Mouse (Mus musculus): ENCODE results near the gene Acadvl. TPM values are rescaled to one million over a fixed set of nuclear protein-coding genes. Genes with fewer than 3 reads are reported as not detected.

The Acadvl gene
- polyA plus RNA-seq, 1 experiment from 2014 or later = 95.5 TPM

GRCm38 (mm10) chr11:70002471-70002870, 12.7 kb downstream of the Acadvl start:
- no peak for DNase-seq (ENCODE audit: low spot score)
- Histone ChIP-seq H3K27me3 (replicated peaks; ENCODE audit: control insufficient read depth, insufficient read depth, low read length) (no peaks in the 10 kb centered on the region), H3K36me3 (ENCODE audit: control insufficient read depth, insufficient read depth, low read length) (peaks cover 57% of the 10 kb centered on the region), H3K4me2 (ENCODE audit: low read depth, low read length) (peak overlapping the region; percentile 94), H3K27ac (replicated peaks; ENCODE audit: low read depth, low read length) (no peak overlapping the region), H3K4me1 (ENCODE audit: control insufficient read depth, insufficient read depth, low read length) (peaks cover 19% of the 10 kb centered on the region), H3K4me3 (ENCODE audit: low read depth, low read length) (peak overlapping the region; percentile 74), H3K9me3 (ENCODE audit: control insufficient read depth, low read length) (no peaks in the 10 kb centered on the region), H3K9ac (ENCODE audit: low read depth, low read length) (peak overlapping the region; percentile 28; the same call in 1 of the 2 replicates)
- WGBS = 80% methylated on average over 2 of the region's 2 CpGs
- ATAC-seq (ENCODE audit: low read depth) = no peak

DNA sequence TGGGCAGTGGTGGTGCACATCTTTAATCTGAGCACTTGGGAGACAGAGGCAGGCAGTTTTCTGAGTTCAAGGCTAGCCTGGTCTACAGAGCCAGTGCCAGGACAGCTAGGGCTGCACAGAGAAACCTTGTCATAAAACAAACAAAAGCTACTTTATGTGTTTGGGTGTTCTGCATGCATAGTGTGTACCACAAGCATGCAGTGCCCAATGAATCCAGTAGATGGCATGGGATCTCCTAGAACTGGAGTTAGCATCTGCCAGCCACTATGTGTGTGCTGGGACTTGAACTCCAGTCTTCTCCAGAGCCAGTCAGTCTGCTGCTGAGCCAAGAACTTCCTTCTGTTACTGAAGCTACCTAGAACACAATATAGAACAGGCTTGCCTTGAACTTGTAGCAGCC, 13.3 kb downstream of the Acadvl start:
- Histone ChIP-seq H3K4me2 (ENCODE audit: low read depth, low read length) (peak overlapping the region; percentile 94), H3K9me3 (ENCODE audit: control insufficient read depth, low read length) (no peaks in the 10 kb centered on the region), H3K4me1 (ENCODE audit: control insufficient read depth, insufficient read depth, low read length) (peaks cover 19% of the 10 kb centered on the region), H3K27ac (replicated peaks; ENCODE audit: low read depth, low read length) (no peak overlapping the region), H3K27me3 (replicated peaks; ENCODE audit: control insufficient read depth, insufficient read depth, low read length) (no peaks in the 10 kb centered on the region), H3K9ac (ENCODE audit: low read depth, low read length) (peak overlapping the region; percentile 82; the same call in 1 of the 2 replicates), H3K4me3 (ENCODE audit: low read depth, low read length) (peak overlapping the region; percentile 74), H3K36me3 (ENCODE audit: control insufficient read depth, insufficient read depth, low read length) (peaks cover 51% of the 10 kb centered on the region)
- DNase-seq (ENCODE audit: low spot score) (peak; percentile 39), ATAC-seq (ENCODE audit: low read depth) (no peak)

DNA sequence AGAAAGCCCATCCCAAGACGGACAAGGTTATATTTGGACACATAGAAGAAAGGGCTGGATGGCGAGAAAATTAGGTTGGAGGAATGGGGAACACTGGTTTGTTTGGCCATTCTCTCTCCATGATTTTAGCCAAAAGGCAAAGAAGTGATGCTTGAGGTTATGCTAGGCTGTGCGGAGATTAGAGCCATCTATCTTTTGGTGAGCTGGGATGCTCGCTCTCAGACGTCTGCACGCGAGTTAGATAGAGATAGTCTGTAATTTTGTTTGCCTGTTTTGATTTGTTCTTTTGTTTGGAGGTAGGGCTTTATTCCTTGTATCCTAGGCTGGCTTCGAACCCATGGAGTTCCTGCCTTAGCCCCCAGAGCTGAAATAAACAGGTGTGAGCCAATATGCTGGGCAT, 14.1 kb downstream of the Acadvl start:
- Histone ChIP-seq H3K27ac (replicated peaks; ENCODE audit: low read depth, low read length) (peak overlapping the region; percentile 95), H3K4me1 (ENCODE audit: control insufficient read depth, insufficient read depth, low read length) (peaks cover 19% of the 10 kb centered on the region), H3K4me2 (ENCODE audit: low read depth, low read length) (peak overlapping the region; percentile 94), H3K4me3 (ENCODE audit: low read depth, low read length) (peak overlapping the region; percentile 74), H3K36me3 (ENCODE audit: control insufficient read depth, insufficient read depth, low read length) (peaks cover 44% of the 10 kb centered on the region), H3K9ac (ENCODE audit: low read depth, low read length) (peak overlapping the region; percentile 82), H3K9me3 (ENCODE audit: control insufficient read depth, low read length) (no peaks in the 10 kb centered on the region), H3K27me3 (replicated peaks; ENCODE audit: control insufficient read depth, insufficient read depth, low read length) (no peaks in the 10 kb centered on the region)
- ATAC-seq (ENCODE audit: low read depth) = no peak
- DNase-seq (ENCODE audit: low spot score) = no peak
- 10% methylated on average over 8 of the region's 8 CpGs for WGBS

DNA sequence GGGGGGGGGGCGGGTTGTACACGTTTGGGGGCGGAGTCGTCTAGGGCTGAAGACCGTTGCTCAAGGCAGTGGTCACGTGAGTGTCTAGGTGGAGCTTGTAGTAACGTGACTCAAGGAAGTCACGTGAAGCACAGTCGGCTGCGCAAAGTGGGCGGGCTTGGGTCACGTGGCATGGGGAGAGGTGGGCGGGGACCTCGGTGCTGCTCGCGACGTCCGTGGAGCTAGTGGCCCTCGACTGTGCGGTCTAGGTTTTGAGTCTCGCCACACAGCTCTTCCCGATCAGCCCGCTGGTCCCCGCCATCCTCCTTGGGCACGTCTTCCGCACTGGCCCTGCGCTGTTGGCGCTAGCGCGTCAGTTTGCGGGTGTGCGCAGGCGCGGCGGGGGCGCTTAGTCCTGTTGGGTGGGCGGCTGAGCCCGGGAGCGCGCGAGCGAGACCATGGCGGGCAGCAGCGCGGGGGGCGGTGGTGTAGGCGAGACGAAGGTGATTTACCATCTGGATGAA, 14.8 kb downstream of the Acadvl start, which contains the start of gene Dvl2:
Gene Dvl2 (plus strand): TSS at position 200 of the 503 bp plus-strand sequence.
- Histone ChIP-seq H3K9ac (ENCODE audit: low read depth, low read length) (peak within 1 kb of the TSS; percentile 82), H3K9me3 (ENCODE audit: control insufficient read depth, low read length) (no peaks in the 10 kb centered on the region), H3K36me3 (ENCODE audit: control insufficient read depth, insufficient read depth, low read length) (peaks cover 36% of the 10 kb centered on the region), H3K4me1 (ENCODE audit: control insufficient read depth, insufficient read depth, low read length) (peaks cover 19% of the 10 kb centered on the region), H3K4me3 (ENCODE audit: low read depth, low read length) (peak within 1 kb of the TSS; percentile 74), H3K4me2 (ENCODE audit: low read depth, low read length) (peak within 1 kb of the TSS; percentile 94), H3K27me3 (replicated peaks; ENCODE audit: control insufficient read depth, insufficient read depth, low read length) (no peaks in the 10 kb centered on the region), H3K27ac (replicated peaks; ENCODE audit: low read depth, low read length) (peak within 1 kb of the TSS; percentile 95)
- DNase-seq (ENCODE audit: low spot score) (peak; percentile 99), ATAC-seq (ENCODE audit: low read depth) (peak; percentile 50)
- WGBS = 1% methylated on average over 34 of the region's 48 CpGs

GRCm38 (mm10) chr11:69999666-70000065, 15.5 kb downstream of the Acadvl start:
- no peak for DNase-seq (ENCODE audit: low spot score)
- H3K4me3 ChIP-seq (ENCODE audit: low read depth, low read length) = peak overlapping the region; percentile 74
- 82% methylated on average over 8 of the region's 8 CpGs for WGBS
- no peak overlapping the region for H3K9ac ChIP-seq (ENCODE audit: low read depth, low read length)
- H3K27me3 ChIP-seq (replicated peaks; ENCODE audit: control insufficient read depth, insufficient read depth, low read length) = no peaks in the 10 kb centered on the region
- H3K4me2 ChIP-seq (ENCODE audit: low read depth, low read length) = peak overlapping the region; percentile 94; the same call in 1 of the 2 replicates
- peak overlapping the region; percentile 72 for H3K27ac ChIP-seq (replicated peaks; ENCODE audit: low read depth, low read length)
- H3K36me3 ChIP-seq (ENCODE audit: control insufficient read depth, insufficient read depth, low read length) = peaks cover 30% of the 10 kb centered on the region
- no peak for ATAC-seq (ENCODE audit: low read depth)
- H3K4me1 ChIP-seq (ENCODE audit: control insufficient read depth, insufficient read depth, low read length) = peaks cover 19% of the 10 kb centered on the region
- no peaks in the 10 kb centered on the region for H3K9me3 ChIP-seq (ENCODE audit: control insufficient read depth, low read length)

DNA sequence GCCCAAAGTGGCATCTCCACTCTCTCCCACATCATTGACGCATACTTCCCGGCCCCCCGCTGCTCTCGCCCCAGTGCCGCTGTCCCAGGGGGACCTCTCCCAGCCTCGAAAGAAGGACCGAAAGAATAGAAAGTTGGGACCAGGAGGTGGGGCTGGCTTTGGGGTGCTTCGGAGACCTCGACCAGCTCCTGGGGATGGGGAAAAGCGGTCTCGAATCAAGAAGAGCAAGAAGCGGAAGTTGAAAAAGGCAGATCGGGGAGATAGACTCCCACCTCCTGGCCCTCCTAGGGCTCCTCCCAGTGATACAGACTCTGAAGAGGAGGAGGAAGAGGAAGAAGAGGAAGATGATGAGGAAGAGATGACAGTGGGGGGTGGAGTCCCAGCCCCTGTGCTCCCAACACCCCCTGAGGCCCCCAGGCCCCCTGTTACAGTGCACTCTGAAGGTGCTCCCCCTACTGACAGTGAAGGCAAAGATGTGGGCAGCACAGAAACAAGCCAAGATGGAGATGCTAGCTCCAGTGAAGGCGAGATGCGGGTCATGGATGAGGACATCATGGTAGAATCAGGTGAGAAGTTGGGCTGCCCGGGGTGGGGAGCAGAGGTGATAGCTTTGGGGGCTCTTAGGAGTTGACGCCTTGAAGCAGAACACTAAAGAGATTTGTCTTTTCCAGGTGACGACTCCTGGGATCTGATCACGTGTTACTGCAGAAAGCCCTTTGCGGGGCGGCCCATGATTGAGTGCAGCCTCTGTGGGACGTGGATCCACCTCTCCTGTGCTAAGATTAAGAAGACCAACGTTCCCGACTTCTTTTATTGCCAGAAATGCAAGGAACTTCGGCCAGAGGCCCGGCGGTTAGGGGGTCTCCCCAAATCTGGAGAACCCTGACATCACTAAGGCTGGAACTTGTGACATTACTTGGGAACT, 16.4 kb downstream of the Acadvl start:
- Histone ChIP-seq H3K36me3 (ENCODE audit: control insufficient read depth, insufficient read depth, low read length) (peaks cover 34% of the 10 kb centered on the region), H3K27me3 (replicated peaks; ENCODE audit: control insufficient read depth, insufficient read depth, low read length) (no peaks in the 10 kb centered on the region), H3K4me1 (ENCODE audit: control insufficient read depth, insufficient read depth, low read length) (peaks cover 19% of the 10 kb centered on the region), H3K9me3 (ENCODE audit: control insufficient read depth, low read length) (no peaks in the 10 kb centered on the region), H3K27ac (replicated peaks; ENCODE audit: low read depth, low read length) (no peak overlapping the region; the same call in 1 of the 2 replicates), H3K9ac (ENCODE audit: low read depth, low read length) (no peak overlapping the region), H3K4me2 (ENCODE audit: low read depth, low read length) (0 out of 2 replicates have a peak overlapping the region, but pooled peaks have one; percentile 49), H3K4me3 (ENCODE audit: low read depth, low read length) (no peak overlapping the region)
- DNase-seq (ENCODE audit: low spot score) = no peak
- no peak for ATAC-seq (ENCODE audit: low read depth)
- 92% methylated on average over 27 of the region's 27 CpGs for WGBS

DNA sequence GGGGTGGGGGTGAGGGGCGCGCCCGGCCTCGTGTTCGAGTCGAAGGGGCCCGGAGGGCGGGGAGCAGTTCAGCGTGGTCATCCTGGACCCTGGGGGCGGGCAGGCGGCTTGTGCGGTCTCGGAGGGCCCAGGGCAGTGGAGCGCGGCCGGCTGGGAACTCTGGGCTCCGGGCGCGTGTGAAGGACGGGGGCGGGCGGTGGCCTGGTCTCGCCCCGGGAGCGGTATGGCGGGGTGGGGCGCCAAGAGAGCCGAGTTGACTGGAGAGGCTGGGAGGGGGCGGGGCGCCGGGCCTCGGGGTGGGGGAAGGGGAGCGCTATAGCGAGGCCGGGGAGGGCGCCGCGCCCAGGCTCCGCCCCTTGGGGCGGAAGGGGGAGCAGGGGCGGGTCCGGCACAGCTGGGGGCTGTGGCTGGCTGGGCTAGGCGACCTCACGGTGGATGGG, 18.1 kb downstream of the Acadvl start:
- Histone ChIP-seq H3K4me3 (ENCODE audit: low read depth, low read length) (peak overlapping the region; percentile 64), H3K36me3 (ENCODE audit: control insufficient read depth, insufficient read depth, low read length) (peaks cover 46% of the 10 kb centered on the region), H3K27ac (replicated peaks; ENCODE audit: low read depth, low read length) (peak overlapping the region; percentile 98), H3K9me3 (ENCODE audit: control insufficient read depth, low read length) (no peaks in the 10 kb centered on the region), H3K4me1 (ENCODE audit: control insufficient read depth, insufficient read depth, low read length) (peaks cover 23% of the 10 kb centered on the region), H3K4me2 (ENCODE audit: low read depth, low read length) (peak overlapping the region; percentile 49), H3K27me3 (replicated peaks; ENCODE audit: control insufficient read depth, insufficient read depth, low read length) (no peaks in the 10 kb centered on the region), H3K9ac (ENCODE audit: low read depth, low read length) (peak overlapping the region; percentile 96)
- DNase-seq (ENCODE audit: low spot score) (peak; percentile 92), ATAC-seq (ENCODE audit: low read depth) (peak; percentile 53)
- 2% methylated on average over 24 of the region's 44 CpGs for WGBS

DNA sequence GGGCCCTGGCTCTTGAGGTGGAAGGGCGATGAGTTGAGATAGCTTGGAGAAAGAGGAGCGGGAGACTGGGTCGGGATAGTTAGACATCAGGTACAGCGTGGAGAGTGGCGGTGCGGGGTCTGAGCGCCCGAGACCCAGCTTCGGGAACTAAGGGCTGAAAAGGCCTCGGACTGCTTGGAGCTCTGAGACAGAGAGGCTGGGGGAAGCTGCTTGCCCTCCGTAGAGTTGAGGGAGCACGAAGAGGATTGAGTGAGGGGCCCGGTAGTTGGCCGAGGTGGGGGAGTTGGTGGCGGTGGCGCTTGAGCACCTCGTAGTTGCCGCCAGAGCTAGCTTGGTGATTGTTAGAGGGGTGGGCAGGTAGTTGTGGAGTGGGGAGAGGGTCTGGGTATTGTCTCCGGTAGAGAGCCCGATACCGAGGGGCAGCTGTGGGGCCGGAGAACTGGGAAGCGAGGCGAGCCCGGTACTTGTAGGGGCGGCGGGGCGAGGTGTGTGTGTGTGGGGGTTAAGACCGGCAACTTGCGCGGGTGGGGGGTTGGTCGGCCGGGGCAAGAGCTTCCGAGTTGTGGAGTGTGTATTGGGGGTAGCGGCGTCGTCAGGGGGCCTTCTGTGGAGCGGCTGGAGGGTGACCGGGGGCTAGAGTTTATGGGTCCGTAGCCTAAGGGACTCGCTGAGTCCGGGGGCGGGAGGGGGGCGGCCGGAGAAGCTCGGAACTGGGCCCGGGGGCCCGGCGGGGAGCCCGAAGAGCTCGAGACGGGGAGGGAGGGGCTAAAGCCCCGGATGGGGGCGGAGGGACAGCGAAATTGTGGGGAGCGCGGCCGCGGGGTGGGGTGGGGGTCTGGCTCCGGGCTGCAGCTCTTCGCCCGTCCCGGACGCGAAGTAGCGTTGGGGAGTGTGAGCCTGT, 18.8 kb downstream of the Acadvl start:
- H3K27ac ChIP-seq (replicated peaks; ENCODE audit: low read depth, low read length) = peak overlapping the region; percentile 98
- DNase-seq (ENCODE audit: low spot score) = peak; percentile 84
- under 1% methylated on average over 40 of the region's 66 CpGs for WGBS
- peak overlapping the region; percentile 64 for H3K4me3 ChIP-seq (ENCODE audit: low read depth, low read length)
- H3K36me3 ChIP-seq (ENCODE audit: control insufficient read depth, insufficient read depth, low read length) = peaks cover 46% of the 10 kb centered on the region
- no peaks in the 10 kb centered on the region for H3K27me3 ChIP-seq (replicated peaks; ENCODE audit: control insufficient read depth, insufficient read depth, low read length)
- H3K9me3 ChIP-seq (ENCODE audit: control insufficient read depth, low read length) = no peaks in the 10 kb centered on the region
- peaks cover 17% of the 10 kb centered on the region for H3K4me1 ChIP-seq (ENCODE audit: control insufficient read depth, insufficient read depth, low read length)
- H3K4me2 ChIP-seq (ENCODE audit: low read depth, low read length) = peak overlapping the region; percentile 49
- peak overlapping the region; percentile 96 for H3K9ac ChIP-seq (ENCODE audit: low read depth, low read length)
- ATAC-seq (ENCODE audit: low read depth) = peak; percentile 0; the same call in 1 of the 2 replicates
